Mouse (Mus musculus): ENCODE measurements at regions not wholly inside any gene's neighbourhood (a gene's known extent, or its start where the extent isn't known, plus 50 kb on each side); places are given as distances from the start of the nearest gene placed in this dataset.

GRCm38 (mm10) chr14:101304487-101305032 lies 104.4 kb upstream of the Prr30 start:
- Histone ChIP-seq H3K9me3 (ENCODE audit: control insufficient read depth, low read length) (no peaks in the 10 kb centered on the region), H3K9ac (ENCODE audit: low read length) (no peak overlapping the region), H3K4me3 (ENCODE audit: low read depth, low read length) (no peak overlapping the region), H3K4me2 (ENCODE audit: low read depth, severe bottlenecking) (no peak overlapping the region), H3K27ac (replicated peaks; ENCODE audit: low read depth, low read length) (no peak overlapping the region), H3K36me3 (ENCODE audit: control insufficient read depth, insufficient read depth, low read length) (no peaks in the 10 kb centered on the region), H3K27me3 (ENCODE audit: control insufficient read depth, insufficient read depth, low read length) (no peaks in the 10 kb centered on the region), H3K4me1 (ENCODE audit: control insufficient read depth, insufficient read depth, low read length) (no peaks in the 10 kb centered on the region)
- WGBS, result 74% methylated on average over 4 of the region's 4 CpGs
- no peak for DNase-seq (ENCODE audit: low spot score)
- no peak for ATAC-seq (ENCODE audit: insufficient number of reproducible peaks, low FRiP score, low TSS enrichment, low read depth)

GRCm38 (mm10) chr14:101297841-101298240 lies 97.7 kb upstream of the Prr30 start:
- Histone ChIP-seq H3K27ac (replicated peaks; ENCODE audit: low read depth, low read length) (no peak overlapping the region), H3K9ac (ENCODE audit: low read length) (no peak overlapping the region), H3K4me2 (ENCODE audit: low read depth, severe bottlenecking) (no peak overlapping the region), H3K9me3 (ENCODE audit: control insufficient read depth, low read length) (no peaks in the 10 kb centered on the region), H3K27me3 (ENCODE audit: control insufficient read depth, insufficient read depth, low read length) (no peaks in the 10 kb centered on the region), H3K4me1 (ENCODE audit: control insufficient read depth, insufficient read depth, low read length) (no peaks in the 10 kb centered on the region), H3K4me3 (ENCODE audit: low read depth, low read length) (no peak overlapping the region), H3K36me3 (ENCODE audit: control insufficient read depth, insufficient read depth, low read length) (no peaks in the 10 kb centered on the region)
- ATAC-seq (ENCODE audit: insufficient number of reproducible peaks, low FRiP score, low TSS enrichment, low read depth), result no peak
- WGBS, result 92% methylated on average over 3 of the region's 3 CpGs
- no peak for DNase-seq (ENCODE audit: low spot score)

GRCm38 (mm10) chr14:101294693-101295092 lies 94.6 kb upstream of the Prr30 start:
- no peaks in the 10 kb centered on the region for H3K27me3 ChIP-seq (ENCODE audit: control insufficient read depth, insufficient read depth, low read length)
- no peak for ATAC-seq (ENCODE audit: insufficient number of reproducible peaks, low FRiP score, low TSS enrichment, low read depth)
- H3K36me3 ChIP-seq (ENCODE audit: control insufficient read depth, insufficient read depth, low read length), result no peaks in the 10 kb centered on the region
- 26% methylated on average over 7 of the region's 7 CpGs for WGBS
- no peak overlapping the region for H3K4me2 ChIP-seq (ENCODE audit: low read depth, severe bottlenecking)
- peak; percentile 46 for DNase-seq (ENCODE audit: low spot score)
- no peaks in the 10 kb centered on the region for H3K4me1 ChIP-seq (ENCODE audit: control insufficient read depth, insufficient read depth, low read length)
- no peaks in the 10 kb centered on the region for H3K9me3 ChIP-seq (ENCODE audit: control insufficient read depth, low read length)
- H3K27ac ChIP-seq (replicated peaks; ENCODE audit: low read depth, low read length), result no peak overlapping the region
- no peak overlapping the region for H3K9ac ChIP-seq (ENCODE audit: low read length)
- no peak overlapping the region for H3K4me3 ChIP-seq (ENCODE audit: low read depth, low read length)

- no peak overlapping the region for H3K4me3 ChIP-seq (ENCODE audit: low read depth, low read length)
- no peak overlapping the region for H3K27ac ChIP-seq (replicated peaks; ENCODE audit: low read depth, low read length)
- 87% methylated on average over 4 of the region's 4 CpGs for WGBS
- H3K36me3 ChIP-seq (ENCODE audit: control insufficient read depth, insufficient read depth, low read length), result no peaks in the 10 kb centered on the region
- H3K4me2 ChIP-seq (ENCODE audit: low read depth, severe bottlenecking), result no peak overlapping the region
- no peaks in the 10 kb centered on the region for H3K4me1 ChIP-seq (ENCODE audit: control insufficient read depth, insufficient read depth, low read length)
- H3K27me3 ChIP-seq (ENCODE audit: control insufficient read depth, insufficient read depth, low read length), result no peaks in the 10 kb centered on the region
- DNase-seq (ENCODE audit: low spot score) (no peak), ATAC-seq (ENCODE audit: insufficient number of reproducible peaks, low FRiP score, low TSS enrichment, low read depth) (no peak)
- no peaks in the 10 kb centered on the region for H3K9me3 ChIP-seq (ENCODE audit: control insufficient read depth, low read length)
- H3K9ac ChIP-seq (ENCODE audit: low read length), result no peak overlapping the region
Observed at GRCm38 (mm10) chr14:101287755-101288154, 87.6 kb upstream of the Prr30 start.

- Histone ChIP-seq H3K36me3 (ENCODE audit: control insufficient read depth, insufficient read depth, low read length) (no peaks in the 10 kb centered on the region), H3K4me1 (ENCODE audit: control insufficient read depth, insufficient read depth, low read length) (no peaks in the 10 kb centered on the region), H3K27me3 (ENCODE audit: control insufficient read depth, insufficient read depth, low read length) (no peaks in the 10 kb centered on the region), H3K9ac (ENCODE audit: low read length) (no peak overlapping the region), H3K9me3 (ENCODE audit: control insufficient read depth, low read length) (no peaks in the 10 kb centered on the region), H3K4me2 (ENCODE audit: low read depth, severe bottlenecking) (no peak overlapping the region), H3K27ac (replicated peaks; ENCODE audit: low read depth, low read length) (no peak overlapping the region), H3K4me3 (ENCODE audit: low read depth, low read length) (no peak overlapping the region)
- ATAC-seq (ENCODE audit: insufficient number of reproducible peaks, low FRiP score, low TSS enrichment, low read depth) (no peak), DNase-seq (ENCODE audit: low spot score) (no peak)
- 43% methylated on average over 4 of the region's 4 CpGs for WGBS
Observed at GRCm38 (mm10) chr14:101269048-101269789, 69.1 kb upstream of the Prr30 start.

GRCm38 (mm10) chr14:101267536-101267935 lies 67.4 kb upstream of the Prr30 start:
- DNase-seq (ENCODE audit: low spot score) (no peak), ATAC-seq (ENCODE audit: insufficient number of reproducible peaks, low FRiP score, low TSS enrichment, low read depth) (no peak)
- 85% methylated on average over 2 of the region's 2 CpGs for WGBS
- no peak overlapping the region for H3K27ac ChIP-seq (replicated peaks; ENCODE audit: low read depth, low read length)
- H3K9me3 ChIP-seq (ENCODE audit: control insufficient read depth, low read length), result no peaks in the 10 kb centered on the region
- no peak overlapping the region for H3K4me3 ChIP-seq (ENCODE audit: low read depth, low read length)
- no peaks in the 10 kb centered on the region for H3K4me1 ChIP-seq (ENCODE audit: control insufficient read depth, insufficient read depth, low read length)
- no peak overlapping the region for H3K9ac ChIP-seq (ENCODE audit: low read length)
- H3K27me3 ChIP-seq (ENCODE audit: control insufficient read depth, insufficient read depth, low read length), result no peaks in the 10 kb centered on the region
- H3K36me3 ChIP-seq (ENCODE audit: control insufficient read depth, insufficient read depth, low read length), result no peaks in the 10 kb centered on the region
- H3K4me2 ChIP-seq (ENCODE audit: low read depth, severe bottlenecking), result no peak overlapping the region

Measured in limb, embryonic 11.5 days (tissue).